Mouse (Mus musculus) heart, embryonic 16.5 days (tissue): ENCODE data around the gene Prl3a1. TPM values are rescaled to one million over a fixed set of nuclear protein-coding genes. Genes with fewer than 3 reads are reported as not detected.

Source experiments
- ATAC-seq: fragments of 200-750 bp; cut with Nextera tagmentation; replicated peaks from 2 replicates; pipeline ENCODE4 v1.8.0; 2017; ENCODE audit warnings: moderate number of reproducible peaks; ENCODE audit not compliant: insufficient read depth, low FRiP score; ENCODE audit errors: extremely low read depth
- H3K27ac ChIP-seq: fragments of 300-500 bp; sonication (generic); 2 replicates; pipeline ENCODE4 v1.5.1; 2014; ENCODE audit warnings: mild to moderate bottlenecking, low read length, control low read depth, moderate library complexity
- H3K27me3 ChIP-seq: fragments of 300-500 bp; sonication (generic); 2 replicates; pipeline ENCODE4 v1.6.1; 2014; ENCODE audit warnings: low read length, mixed read lengths; ENCODE audit not compliant: control insufficient read depth, insufficient read depth
- H3K36me3 ChIP-seq: fragments of 300-500 bp; sonication (generic); 2 replicates; pipeline ENCODE4 v1.6.1; 2014; ENCODE audit not compliant: control insufficient read depth, insufficient read depth
- H3K4me1 ChIP-seq: fragments of 300-500 bp; sonication (generic); 2 replicates; pipeline ENCODE4 v1.6.1; 2014; ENCODE audit warnings: low read length, mixed read lengths; ENCODE audit not compliant: control insufficient read depth, insufficient read depth
- H3K4me2 ChIP-seq: fragments of 300-500 bp; sonication (generic); 2 replicates; pipeline ENCODE4 v1.6.1; 2014; ENCODE audit warnings: low read depth, mild to moderate bottlenecking, control low read depth, low read length
- H3K4me3 ChIP-seq: fragments of 300-500 bp; sonication (generic); 2 replicates; pipeline ENCODE4 v1.5.1; 2014; ENCODE audit warnings: mild to moderate bottlenecking, control low read depth, low read length
- H3K9ac ChIP-seq: fragments of 300-500 bp; sonication (generic); 2 replicates; pipeline ENCODE4 v1.6.1; 2014; ENCODE audit warnings: low read length, control low read depth
- H3K9me3 ChIP-seq: fragments of 300-500 bp; sonication (generic); replicated peaks from 2 replicates; pipeline ENCODE4 v1.6.1; 2016; ENCODE audit warnings: low read length; ENCODE audit not compliant: control insufficient read depth
- WGBS: fragments of 180-500 bp; shearing (Covaris S2); extraction: QIAGEN DNeasy Blood & Tissue Kit; methylation state at CpG from one replicate; pipeline ENCODE4 v1.1.7; 2014; 5-methylcytosine and 5-hydroxymethylcytosine counted together
- polyA plus RNA-seq: library from polyadenylated mRNA; unstranded; fragments of >200 nt; fragmentation: Nextera tagmentation; extraction: Ambion mirVana; gene quantifications from 2 replicates; pipeline ENCODE4 v1.2.1, GENCODE M21; 2015

Gene Prl3a1
- polyA plus RNA-seq, result not detected in 2 replicates

DNA sequence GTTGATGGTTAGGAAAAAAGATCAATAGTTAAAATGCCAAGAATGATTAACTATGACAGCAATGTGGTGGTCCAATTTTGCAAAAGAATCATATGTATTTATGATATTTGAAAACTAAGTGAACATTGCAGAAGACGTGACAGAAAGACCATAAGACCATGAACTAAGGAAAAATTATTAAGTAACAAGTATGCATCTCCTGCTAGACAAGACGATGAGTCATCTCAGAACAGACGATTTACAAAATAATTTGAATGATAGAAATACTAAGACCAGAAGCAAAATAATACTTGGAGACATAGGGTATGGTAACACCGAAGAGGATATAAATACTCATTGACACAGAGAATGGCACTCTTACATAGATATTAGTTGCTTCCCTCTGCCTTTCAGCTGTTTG, at the start of gene Prl3a1:
Gene Prl3a1 (plus strand): TSS at position 301 of the 400 bp plus-strand sequence.
- no peak within 1 kb of the TSS for H3K9ac ChIP-seq
- no peak within 1 kb of the TSS for H3K4me3 ChIP-seq
- H3K27ac ChIP-seq, result no peak within 1 kb of the TSS

DNA sequence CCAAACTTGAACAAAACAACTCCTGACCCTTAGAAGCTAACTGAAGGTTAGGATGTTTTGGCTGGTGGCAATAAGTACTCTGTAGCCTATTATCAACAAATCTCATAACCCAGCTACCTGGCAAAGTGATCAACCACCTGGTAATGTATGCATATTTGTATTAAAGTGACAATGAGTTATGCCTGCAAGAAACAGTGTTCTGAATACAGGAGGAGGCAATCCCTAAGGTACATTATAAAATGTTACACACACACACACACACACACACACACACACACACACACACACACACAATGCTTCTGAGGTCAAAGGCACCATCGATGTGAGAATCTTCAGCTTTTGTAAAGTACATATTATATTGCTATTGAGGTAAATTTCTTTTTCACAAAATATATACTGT, 17.7 kb upstream of the Prl3a1 start, which contains the start of gene Prl3b1:
Gene Prl3b1 (plus strand): TSS at position 301 of the 400 bp plus-strand sequence.
- no peak within 1 kb of the TSS for H3K4me3 ChIP-seq
- no peak within 1 kb of the TSS for H3K9ac ChIP-seq
- no peak for ATAC-seq
- no peak within 1 kb of the TSS for H3K27ac ChIP-seq
- no peaks in the 10 kb centered on the region for H3K9me3 ChIP-seq
- H3K4me1 ChIP-seq, result no peaks in the 10 kb centered on the region
- no peaks in the 10 kb centered on the region for H3K36me3 ChIP-seq
- no peak within 1 kb of the TSS for H3K4me2 ChIP-seq
- 86% methylated on average over 1 of the region's 1 CpGs for WGBS
- no peaks in the 10 kb centered on the region for H3K27me3 ChIP-seq

More for the DNA sequence above, at the start of gene Prl3a1:
- H3K36me3 ChIP-seq, result no peaks in the 10 kb centered on the region
- ATAC-seq, result no peak
- WGBS, result 79% methylated on average over 4 of the region's 4 CpGs
- H3K9me3 ChIP-seq, result no peaks in the 10 kb centered on the region
- H3K27me3 ChIP-seq, result no peaks in the 10 kb centered on the region
- no peak within 1 kb of the TSS for H3K4me2 ChIP-seq
- H3K4me1 ChIP-seq, result no peaks in the 10 kb centered on the region

DNA sequence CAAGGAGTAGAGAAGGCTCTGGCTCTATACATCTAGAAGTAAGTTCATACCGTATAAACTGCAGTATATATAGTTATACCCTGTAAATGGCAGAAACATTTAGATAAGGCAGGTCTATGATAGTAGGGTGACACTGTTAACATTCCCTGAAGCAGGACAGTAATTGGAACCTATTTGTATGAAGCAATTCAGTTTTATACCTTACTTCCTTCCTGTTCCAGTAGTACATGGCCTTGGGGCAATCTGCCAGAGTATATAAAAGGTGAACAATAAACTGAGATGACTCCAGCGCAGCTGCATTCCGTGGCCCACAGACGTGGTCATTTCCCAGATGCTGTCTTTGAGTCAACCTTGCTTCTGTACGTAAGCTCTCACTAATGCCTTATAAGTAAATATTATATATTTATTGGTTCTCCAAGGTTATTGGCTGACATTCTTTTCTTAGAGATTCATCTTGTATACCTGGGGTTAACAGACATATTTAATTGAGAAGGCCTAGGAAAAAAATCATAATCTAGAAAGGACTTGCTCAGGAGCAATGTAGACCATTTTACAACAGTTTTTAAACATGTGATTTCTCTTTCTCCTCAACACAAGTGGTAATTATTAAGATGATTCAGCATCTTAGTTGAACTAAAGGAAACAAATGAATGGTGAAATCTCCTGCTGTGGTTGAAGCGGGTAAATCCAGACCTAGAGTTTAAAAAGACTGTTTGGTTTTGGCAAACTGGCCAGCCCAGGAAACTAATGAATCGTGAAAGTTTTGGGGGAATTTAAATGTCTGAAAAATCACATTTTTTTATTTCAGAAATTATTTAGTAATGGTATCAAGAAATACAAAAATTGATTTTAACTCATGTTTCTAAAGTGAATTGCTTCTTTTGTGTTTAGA, 53.3 kb downstream of the Prl3a1 start, which contains the start of gene Prl6a1:
Gene Prl6a1 (plus strand): TSS at position 294 of the 892 bp plus-strand sequence.
- no peak within 1 kb of the TSS for H3K4me3 ChIP-seq
- no peaks in the 10 kb centered on the region for H3K36me3 ChIP-seq
- H3K4me1 ChIP-seq, result no peaks in the 10 kb centered on the region
- ATAC-seq, result no peak
- no peaks in the 10 kb centered on the region for H3K9me3 ChIP-seq
- no peak within 1 kb of the TSS for H3K27ac ChIP-seq
- 71% methylated on average over 7 of the region's 7 CpGs for WGBS
- H3K9ac ChIP-seq, result no peak within 1 kb of the TSS
- no peaks in the 10 kb centered on the region for H3K27me3 ChIP-seq
- H3K4me2 ChIP-seq, result no peak within 1 kb of the TSS

Other genes with a start within 250 kb of the Prl3a1 start
- not detected in 2 replicates for gene Prl, start 201.9 kb upstream of the Prl3a1 start, polyA plus RNA-seq
- gene Prl3d1, start 165.2 kb upstream of the Prl3a1 start, polyA plus RNA-seq, result not detected in 2 replicates
- gene Prl3d2, start 137.7 kb upstream of the Prl3a1 start, polyA plus RNA-seq, result not detected in 2 replicates
- gene Prl3d3, start 102.6 kb upstream of the Prl3a1 start, polyA plus RNA-seq, result not detected in 2 replicates
- not detected in 2 replicates for gene Prl3c1, start 62.8 kb upstream of the Prl3a1 start, polyA plus RNA-seq
- not detected in 2 replicates for gene Prl3b1, start 17.6 kb upstream of the Prl3a1 start, polyA plus RNA-seq
- not detected in 2 replicates for gene Prl6a1, start 53.2 kb downstream of the Prl3a1 start, polyA plus RNA-seq
- gene Prl8a2, start 86.2 kb downstream of the Prl3a1 start, polyA plus RNA-seq, result not detected in 2 replicates
- gene Prl2b1, start 131.4 kb downstream of the Prl3a1 start, polyA plus RNA-seq, result not detected in 2 replicates
- gene Prl8a6, start 179.3 kb downstream of the Prl3a1 start, polyA plus RNA-seq, result not detected in 2 replicates